Mouse (Mus musculus) heart, postnatal 25 days (tissue): Measurements from ENCODE around the gene Cox15. TPM values are rescaled to one million over a fixed set of nuclear protein-coding genes. Genes with fewer than 3 reads are reported as not detected.

Source experiments
- DNase-seq: peaks from one replicate; pipeline ENCODE4 v3.0.0; 2022; ENCODE audit warnings: low spot score
- intact Hi-C: fragments of 180-260 bp; cut with DNase I; formaldehyde crosslinking; loops from one replicate; pipeline ENCODE4 v1.15.1; 2025
- total RNA-seq, 2 experiments: library from RNA; stranded (reverse); gene quantifications; 2 replicates each; pipeline ENCODE4 v1.2.3; 2021

The Cox15 gene
- 10 to 100 TPM; 27.8 to 34.4 TPM for total RNA-seq

- peak; percentile 96 for DNase-seq
- intact Hi-C loops, result loop anchor here (5.0 to 10.0 kb wide), 2 partner anchors 75 to 258 kb away; no protein-coding TSS in a partner anchor
Measured at GRCm38 (mm10) chr19:43752489-43753225, at the start of gene Cox15, which contains the start of gene Cutc. Cox15 (minus strand) TSS chr19:43753000. Cutc (plus strand) TSS chr19:43752996.

DNA sequence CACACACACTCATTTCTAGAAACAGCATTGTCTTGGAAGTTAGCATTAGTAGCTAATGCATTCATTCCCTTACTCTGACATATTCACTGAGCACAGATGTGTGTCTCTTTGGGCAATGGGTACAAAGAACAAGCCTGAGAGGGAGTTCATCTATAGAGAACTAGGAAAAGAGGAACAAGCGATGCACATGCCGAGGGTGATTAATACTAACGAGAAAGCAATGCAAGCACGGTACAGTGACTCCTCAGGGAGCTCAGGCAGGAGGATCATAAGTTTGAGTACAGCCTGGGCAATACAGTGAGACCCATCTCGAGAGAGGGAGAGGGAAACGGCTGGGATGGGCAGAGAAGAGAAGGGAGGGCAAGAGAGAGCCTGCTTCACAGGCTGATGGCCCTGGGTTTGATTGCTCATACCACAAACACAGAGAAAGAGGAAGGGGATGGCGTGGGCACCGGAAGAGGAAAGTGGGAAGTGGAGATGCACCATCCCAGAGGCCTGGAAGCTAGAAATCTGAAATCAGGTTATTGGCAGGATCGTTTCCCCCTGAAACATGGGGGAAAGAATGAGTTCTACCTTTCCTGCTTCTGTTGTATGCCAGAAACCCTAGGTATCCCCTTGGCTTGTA is 48.7 kb upstream of the Cox15 start:
- intact Hi-C loops, result no loop called here
- DNase-seq, result no peak

- no peak for DNase-seq
- intact Hi-C loops, result no loop called here
Measured at GRCm38 (mm10) chr19:43797216-43797615, 44.4 kb upstream of the Cox15 start.

DNA sequence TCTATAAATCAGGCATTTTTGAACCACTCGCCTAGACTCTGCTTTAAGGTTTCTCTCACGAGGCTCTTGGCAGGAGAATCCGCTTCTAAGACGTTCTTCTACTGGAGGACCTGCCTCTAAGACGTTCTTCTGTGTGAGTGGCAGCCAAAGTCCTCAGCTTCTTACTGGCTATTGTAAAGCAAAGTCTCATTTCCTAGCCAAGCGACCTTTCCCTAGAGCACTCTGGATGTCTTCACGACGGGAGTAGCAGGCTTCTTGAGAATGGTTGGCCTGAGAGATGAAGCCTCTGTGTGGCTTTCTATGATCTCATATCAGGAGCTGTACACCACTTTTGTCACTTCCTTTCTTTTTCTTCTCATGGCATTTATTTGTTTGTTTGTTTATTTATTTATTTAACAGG is 42.7 kb upstream of the Cox15 start:
- DNase-seq, result no peak
- intact Hi-C loops, result no loop called here

- intact Hi-C loops, result no loop called here
Measured at GRCm38 (mm10) chr19:43793951-43794350, 41.2 kb upstream of the Cox15 start.

DNA sequence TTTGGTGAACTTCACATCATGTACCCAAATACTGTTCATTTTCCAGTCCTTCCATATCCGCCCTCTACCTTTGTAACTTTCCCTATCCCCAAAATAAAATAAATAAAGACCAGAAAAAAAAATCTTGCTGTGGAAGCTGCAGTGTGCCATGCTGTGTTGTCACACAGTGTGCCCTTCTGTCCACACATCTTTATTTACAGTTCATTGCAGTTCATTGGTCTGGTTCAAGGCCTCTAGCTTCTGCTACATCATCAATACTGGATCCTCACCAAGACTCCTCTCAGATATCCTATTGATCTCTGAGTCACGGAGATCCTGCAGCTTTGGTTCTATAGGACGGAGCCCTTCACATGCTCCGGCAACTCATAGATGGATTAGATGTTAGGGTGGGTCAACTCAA is 39.7 kb upstream of the Cox15 start:
- DNase-seq, result no peak
- intact Hi-C loops, result no loop called here

More at GRCm38 (mm10) chr19:43793951-43794350, 41.2 kb upstream of the Cox15 start:
- DNase-seq, result no peak

- intact Hi-C loops, result no loop called here
- no peak for DNase-seq
Measured at GRCm38 (mm10) chr19:43789817-43790216, 37.0 kb upstream of the Cox15 start.

- intact Hi-C loops, result no loop called here
- no peak for DNase-seq
Measured at GRCm38 (mm10) chr19:43786249-43787026, 33.6 kb upstream of the Cox15 start.

GRCm38 (mm10) chr19:43784761-43785160 is 32.0 kb upstream of the Cox15 start:
- intact Hi-C loops, result no loop called here
- no peak for DNase-seq

DNA sequence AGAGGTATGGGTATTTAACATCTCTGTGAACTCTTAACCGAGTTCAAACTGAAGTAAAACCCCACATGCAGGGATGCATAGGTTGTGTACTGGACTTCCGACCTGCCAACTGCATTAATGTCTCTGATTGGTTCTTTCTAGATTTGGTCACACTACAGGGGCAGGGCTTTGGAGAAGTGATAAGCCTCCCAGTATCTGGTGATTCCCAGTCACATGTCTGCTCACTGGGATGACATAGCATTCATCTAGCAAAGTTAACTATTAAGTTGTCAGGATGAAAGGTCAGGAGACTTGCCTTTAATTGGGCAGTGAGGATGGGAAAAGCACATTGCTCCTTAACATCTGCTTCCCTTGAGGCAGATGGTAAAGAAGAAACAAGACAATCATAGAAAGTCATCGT is 29.2 kb upstream of the Cox15 start, which contains the start of gene Abcc2:
Gene Abcc2 (plus strand): TSS at position 213 of the 400 bp plus-strand sequence.
- intact Hi-C loops, result no loop called here
- no peak for DNase-seq

DNA sequence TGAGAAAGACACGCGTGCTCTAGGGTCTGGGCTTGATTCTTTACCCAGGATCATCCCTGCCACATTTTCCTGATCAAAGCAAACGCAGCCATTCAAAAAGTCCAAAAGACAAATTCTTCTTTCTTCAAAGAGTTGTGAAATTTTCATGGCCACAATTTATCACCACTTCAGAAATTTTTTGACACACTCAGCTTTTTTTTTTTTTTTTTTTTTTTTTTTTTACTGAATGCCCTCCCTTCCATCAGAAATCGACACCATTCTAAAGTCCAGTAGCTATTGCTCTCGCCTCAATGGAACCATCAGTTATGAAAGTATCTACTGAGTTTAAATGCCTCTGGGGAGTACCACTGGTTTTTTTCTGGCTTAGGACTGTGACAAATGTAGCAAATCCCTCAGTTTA is 27.6 kb upstream of the Cox15 start:
- intact Hi-C loops, result no loop called here
- DNase-seq, result no peak

- intact Hi-C loops, result no loop called here
- DNase-seq, result no peak
Measured at GRCm38 (mm10) chr19:43777308-43777707, 24.5 kb upstream of the Cox15 start.

DNA sequence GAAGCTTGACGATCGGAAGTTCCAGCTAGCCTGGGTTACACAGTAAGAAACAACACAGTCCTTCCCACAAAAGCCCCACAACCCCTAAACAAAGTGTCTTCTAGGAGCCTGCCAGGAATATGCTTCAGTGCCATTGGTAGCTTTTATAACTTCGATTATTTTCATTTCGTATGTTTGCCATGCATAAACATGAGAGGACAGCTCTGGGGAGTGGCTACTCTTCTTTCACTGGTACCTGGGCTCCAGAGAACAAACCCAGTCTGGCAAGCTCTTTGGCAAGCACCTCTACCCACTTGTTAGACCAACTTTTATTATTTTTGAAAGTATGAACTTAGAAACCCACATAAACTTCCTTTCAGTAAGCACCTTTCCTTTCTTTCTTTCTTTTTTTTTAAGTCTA is 23.8 kb upstream of the Cox15 start:
- DNase-seq, result no peak
- intact Hi-C loops, result no loop called here

DNA sequence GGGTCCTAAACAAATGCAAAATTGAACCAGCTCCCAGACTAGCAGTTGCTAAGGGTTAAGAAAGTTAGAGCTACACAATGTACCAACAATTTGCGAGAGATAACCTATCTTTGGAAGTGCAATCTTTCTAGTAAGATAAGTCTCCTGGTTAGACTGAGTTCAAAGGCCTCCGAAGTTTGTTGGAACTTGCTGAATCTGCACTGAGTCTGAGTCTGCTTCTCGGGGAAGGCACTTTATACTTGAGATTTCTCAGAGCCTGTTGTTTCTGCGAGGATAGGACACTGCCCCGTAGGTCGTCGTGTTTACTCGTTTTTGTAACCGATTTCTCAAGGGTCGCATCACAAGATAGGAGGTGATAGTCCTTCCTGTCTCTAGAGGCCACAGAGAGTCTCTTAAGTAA is 22.6 kb upstream of the Cox15 start:
- no peak for DNase-seq
- intact Hi-C loops, result no loop called here

DNA sequence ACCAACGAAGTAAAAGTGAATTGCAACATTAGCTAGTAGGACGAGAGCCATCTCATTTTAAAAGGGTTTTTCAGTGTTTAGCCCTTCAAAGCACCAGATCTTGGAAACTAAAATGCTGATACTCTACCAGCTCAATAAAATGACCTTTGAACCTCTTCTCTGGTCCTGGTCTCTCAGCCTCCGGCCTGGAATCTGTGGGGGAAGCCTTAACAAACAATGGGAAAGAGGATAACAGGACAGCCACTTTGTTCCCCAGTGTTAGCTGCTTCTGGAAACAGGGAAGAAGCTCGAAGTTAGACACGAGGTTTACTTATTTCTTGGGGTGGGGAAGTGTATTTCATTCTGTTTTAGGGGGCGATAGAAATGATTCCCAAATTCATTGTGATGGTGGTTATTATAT is 19.5 kb upstream of the Cox15 start:
- DNase-seq, result no peak
- intact Hi-C loops, result no loop called here

DNA sequence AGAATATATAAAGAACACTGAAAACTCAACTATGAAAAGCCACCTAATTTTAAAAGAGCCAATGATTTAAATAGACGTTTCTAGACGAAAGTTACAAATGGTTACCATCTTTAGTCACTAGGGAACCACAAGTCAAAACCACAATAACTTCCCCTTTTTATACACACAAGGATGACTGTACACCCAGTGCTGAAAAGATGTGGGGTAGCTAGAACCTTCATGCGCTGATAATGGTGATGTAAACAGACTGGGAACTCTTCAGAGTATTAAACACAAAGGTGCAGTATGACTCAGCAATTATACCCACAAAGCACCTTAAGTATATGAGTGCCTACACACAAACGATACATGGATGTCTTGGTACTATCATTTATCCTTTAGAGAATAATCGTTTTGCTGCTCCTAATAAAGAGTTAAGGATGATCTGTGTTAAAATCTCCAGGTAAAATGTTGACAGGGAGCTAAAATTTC is 18.7 kb upstream of the Cox15 start:
- no peak for DNase-seq
- intact Hi-C loops, result no loop called here

GRCm38 (mm10) chr19:43770584-43770983 is 17.8 kb upstream of the Cox15 start:
- DNase-seq, result no peak
- intact Hi-C loops, result no loop called here

GRCm38 (mm10) chr19:43769366-43769960 is 16.7 kb upstream of the Cox15 start:
- intact Hi-C loops, result no loop called here
- no peak for DNase-seq

GRCm38 (mm10) chr19:43767549-43768322 is 14.9 kb upstream of the Cox15 start:
- DNase-seq, result no peak
- intact Hi-C loops, result no loop called here
